Mouse (Mus musculus): Measurements from ENCODE around the gene Pacs1. TPM values are rescaled to one million over a fixed set of nuclear protein-coding genes. Genes with fewer than 3 reads are reported as not detected.

Pacs1 gene
- polyA plus RNA-seq, 1 experiment from 2014 or later: 14.8 TPM

- 55% methylated on average over 5 of the region's 5 CpGs for WGBS
- Histone ChIP-seq H3K9me3 (replicated peaks; ENCODE audit: low read length) (no peaks in the 10 kb centered on the region), H3K4me1 (replicated peaks; ENCODE audit: insufficient read depth, low read length) (no peaks in the 10 kb centered on the region), H3K9ac (ENCODE audit: low read depth, low read length) (no peak overlapping the region), H3K4me3 (replicated peaks; ENCODE audit: low read depth, low read length) (no peak overlapping the region), H3K4me2 (ENCODE audit: low read length) (no peak overlapping the region), H3K27me3 (ENCODE audit: insufficient read depth, low read length) (no peaks in the 10 kb centered on the region), H3K36me3 (ENCODE audit: insufficient read depth, low read length) (no peaks in the 10 kb centered on the region), H3K27ac (no peak overlapping the region)
- ATAC-seq (replicated peaks; ENCODE audit: low FRiP score, low read depth) (no peak), DNase-seq (ENCODE audit: low spot score) (no peak)
- no peak for TF ChIP-seq CTCF (IDR thresholded peaks at IDR 0.05; ENCODE audit: low read depth)
Observed at GRCm38 (mm10) chr19:5178631-5179030, 94.3 kb downstream of the Pacs1 start.

DNA sequence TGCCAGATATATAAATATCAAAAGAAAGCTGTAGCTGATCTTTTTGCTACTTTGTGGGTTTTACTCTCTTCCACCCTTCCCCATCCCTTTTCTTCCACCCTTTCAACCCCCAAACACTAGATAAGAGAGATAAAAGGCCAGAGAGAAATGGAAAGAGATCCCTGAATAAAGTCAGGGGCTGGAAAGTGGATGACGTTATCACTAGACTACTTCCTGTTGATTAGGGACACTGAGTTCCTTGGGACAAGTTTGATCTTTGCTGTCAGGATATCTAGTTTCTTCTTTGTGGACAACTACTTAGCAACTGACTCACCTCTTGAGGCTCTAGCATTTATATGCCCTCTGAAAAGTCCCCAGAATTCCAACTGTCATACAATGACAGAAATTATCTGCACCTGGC, 102.5 kb downstream of the Pacs1 start:
- Histone ChIP-seq H3K4me2 (ENCODE audit: low read length) (no peak overlapping the region), H3K9ac (ENCODE audit: low read depth, low read length) (no peak overlapping the region), H3K27me3 (ENCODE audit: insufficient read depth, low read length) (no peaks in the 10 kb centered on the region), H3K27ac (no peak overlapping the region), H3K4me3 (replicated peaks; ENCODE audit: low read depth, low read length) (no peak overlapping the region), H3K4me1 (replicated peaks; ENCODE audit: insufficient read depth, low read length) (no peaks in the 10 kb centered on the region), H3K36me3 (ENCODE audit: insufficient read depth, low read length) (no peaks in the 10 kb centered on the region), H3K9me3 (replicated peaks; ENCODE audit: low read length) (no peaks in the 10 kb centered on the region)
- ATAC-seq (replicated peaks; ENCODE audit: low FRiP score, low read depth) (no peak), DNase-seq (ENCODE audit: low spot score) (no peak)
- WGBS: 76% methylated on average over 1 of the region's 1 CpGs
- TF ChIP-seq CTCF (IDR thresholded peaks at IDR 0.05; ENCODE audit: low read depth): no peak

- Histone ChIP-seq H3K27me3 (ENCODE audit: insufficient read depth, low read length) (no peaks in the 10 kb centered on the region), H3K36me3 (ENCODE audit: insufficient read depth, low read length) (no peaks in the 10 kb centered on the region), H3K27ac (no peak overlapping the region), H3K9ac (ENCODE audit: low read depth, low read length) (no peak overlapping the region), H3K9me3 (replicated peaks; ENCODE audit: low read length) (no peaks in the 10 kb centered on the region), H3K4me1 (replicated peaks; ENCODE audit: insufficient read depth, low read length) (no peaks in the 10 kb centered on the region), H3K4me2 (ENCODE audit: low read length) (no peak overlapping the region), H3K4me3 (replicated peaks; ENCODE audit: low read depth, low read length) (no peak overlapping the region)
- 89% methylated on average over 4 of the region's 4 CpGs for whole genome bisulfite sequencing
- ATAC-seq (replicated peaks; ENCODE audit: low FRiP score, low read depth) (no peak), DNase-seq (ENCODE audit: low spot score) (no peak)
- TF ChIP-seq CTCF (IDR thresholded peaks at IDR 0.05; ENCODE audit: low read depth): no peak
Observed at GRCm38 (mm10) chr19:5167477-5167876, 105.4 kb downstream of the Pacs1 start.

- TF ChIP-seq CTCF (IDR thresholded peaks at IDR 0.05; ENCODE audit: low read depth): peak; percentile 64
- Histone ChIP-seq H3K4me2 (ENCODE audit: low read length) (no peak overlapping the region), H3K27me3 (ENCODE audit: insufficient read depth, low read length) (no peaks in the 10 kb centered on the region), H3K4me3 (replicated peaks; ENCODE audit: low read depth, low read length) (no peak overlapping the region), H3K36me3 (ENCODE audit: insufficient read depth, low read length) (no peaks in the 10 kb centered on the region), H3K9me3 (replicated peaks; ENCODE audit: low read length) (no peaks in the 10 kb centered on the region), H3K9ac (ENCODE audit: low read depth, low read length) (no peak overlapping the region), H3K4me1 (replicated peaks; ENCODE audit: insufficient read depth, low read length) (no peaks in the 10 kb centered on the region), H3K27ac (no peak overlapping the region)
- no peak for ATAC-seq (replicated peaks; ENCODE audit: low FRiP score, low read depth)
- peak; percentile 24 for DNase-seq (ENCODE audit: low spot score)
- 73% methylated on average over 2 of the region's 2 CpGs for WGBS
Observed at GRCm38 (mm10) chr19:5164380-5164779, 108.5 kb downstream of the Pacs1 start.

GRCm38 (mm10) chr19:5161913-5162312, 111.0 kb downstream of the Pacs1 start:
- H3K4me3 ChIP-seq (replicated peaks; ENCODE audit: low read depth, low read length): no peak overlapping the region
- TF ChIP-seq CTCF (IDR thresholded peaks at IDR 0.05; ENCODE audit: low read depth): no peak
- no peak overlapping the region for H3K27ac ChIP-seq
- H3K36me3 ChIP-seq (ENCODE audit: insufficient read depth, low read length): no peaks in the 10 kb centered on the region
- WGBS: 96% methylated on average over 3 of the region's 3 CpGs
- no peak for ATAC-seq (replicated peaks; ENCODE audit: low FRiP score, low read depth)
- H3K4me1 ChIP-seq (replicated peaks; ENCODE audit: insufficient read depth, low read length): no peaks in the 10 kb centered on the region
- no peak for DNase-seq (ENCODE audit: low spot score)
- H3K9me3 ChIP-seq (replicated peaks; ENCODE audit: low read length): no peaks in the 10 kb centered on the region
- no peaks in the 10 kb centered on the region for H3K27me3 ChIP-seq (ENCODE audit: insufficient read depth, low read length)
- H3K9ac ChIP-seq (ENCODE audit: low read depth, low read length): no peak overlapping the region
- no peak overlapping the region for H3K4me2 ChIP-seq (ENCODE audit: low read length)

GRCm38 (mm10) chr19:5152261-5152660, 120.7 kb downstream of the Pacs1 start:
- Histone ChIP-seq H3K9ac (ENCODE audit: low read depth, low read length) (no peak overlapping the region), H3K27me3 (ENCODE audit: insufficient read depth, low read length) (no peaks in the 10 kb centered on the region), H3K4me3 (replicated peaks; ENCODE audit: low read depth, low read length) (no peak overlapping the region), H3K36me3 (ENCODE audit: insufficient read depth, low read length) (peaks cover 18% of the 10 kb centered on the region), H3K9me3 (replicated peaks; ENCODE audit: low read length) (no peaks in the 10 kb centered on the region), H3K27ac (no peak overlapping the region), H3K4me1 (replicated peaks; ENCODE audit: insufficient read depth, low read length) (no peaks in the 10 kb centered on the region), H3K4me2 (ENCODE audit: low read length) (no peak overlapping the region)
- TF ChIP-seq CTCF (IDR thresholded peaks at IDR 0.05; ENCODE audit: low read depth): no peak
- DNase-seq (ENCODE audit: low spot score) (no peak), ATAC-seq (replicated peaks; ENCODE audit: low FRiP score, low read depth) (no peak)
- WGBS: 93% methylated on average over 6 of the region's 6 CpGs

DNA sequence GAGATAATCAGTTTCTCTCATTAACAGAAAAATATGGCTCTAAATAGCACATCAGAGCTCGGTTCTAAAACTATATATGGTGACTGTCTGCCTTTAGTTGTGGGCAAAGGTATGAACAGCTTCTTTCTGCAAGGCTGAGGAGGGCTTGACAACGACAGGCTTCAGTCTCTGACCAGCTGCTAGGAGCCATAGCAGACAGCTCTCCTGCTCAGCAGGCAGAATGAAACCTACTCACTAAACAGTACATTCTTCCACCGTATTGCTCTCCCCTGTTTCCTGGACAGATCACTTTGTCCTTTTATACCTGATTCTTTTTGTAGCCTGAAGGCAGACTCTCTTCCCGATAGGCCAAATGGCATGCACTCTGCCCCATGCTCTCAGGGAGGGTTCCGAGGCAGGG, 121.2 kb downstream of the Pacs1 start:
- Histone ChIP-seq H3K9me3 (replicated peaks; ENCODE audit: low read length) (no peaks in the 10 kb centered on the region), H3K4me3 (replicated peaks; ENCODE audit: low read depth, low read length) (no peak overlapping the region), H3K4me2 (ENCODE audit: low read length) (no peak overlapping the region), H3K36me3 (ENCODE audit: insufficient read depth, low read length) (peaks cover 18% of the 10 kb centered on the region), H3K9ac (ENCODE audit: low read depth, low read length) (no peak overlapping the region), H3K27ac (no peak overlapping the region), H3K27me3 (ENCODE audit: insufficient read depth, low read length) (no peaks in the 10 kb centered on the region), H3K4me1 (replicated peaks; ENCODE audit: insufficient read depth, low read length) (no peaks in the 10 kb centered on the region)
- DNase-seq (ENCODE audit: low spot score) (no peak), ATAC-seq (replicated peaks; ENCODE audit: low FRiP score, low read depth) (no peak)
- 89% methylated on average over 5 of the region's 5 CpGs for WGBS
- no peak for TF ChIP-seq CTCF (IDR thresholded peaks at IDR 0.05; ENCODE audit: low read depth)

Measured in kidney, postnatal 0 days (tissue).